Mouse (Mus musculus) brown adipose tissue, adult 24 weeks (tissue): ENCODE measurements at regions not wholly inside any gene's neighbourhood (a gene's known extent, or its start where the extent isn't known, plus 50 kb on each side); places are given as distances from the start of the nearest gene placed in this dataset.

Source experiments
- H3K27ac ChIP-seq: fragments of 200-500 bp; replicated peaks from 2 replicates; pipeline ENCODE4 v1.5.1; 2012; ENCODE audit warnings: low read depth, mild to moderate bottlenecking, low read length
- H3K4me1 ChIP-seq: fragments of 200-500 bp; 2 replicates; pipeline ENCODE4 v1.6.1; 2012; ENCODE audit warnings: low read length, mixed read lengths; ENCODE audit not compliant: control insufficient read depth, insufficient read depth, insufficient read length
- H3K4me3 ChIP-seq: fragments of 200-500 bp; 2 replicates; pipeline ENCODE4 v1.5.1; 2012; ENCODE audit warnings: low read depth, mild to moderate bottlenecking, low read length, moderate library complexity; ENCODE audit not compliant: insufficient read depth

DNA sequence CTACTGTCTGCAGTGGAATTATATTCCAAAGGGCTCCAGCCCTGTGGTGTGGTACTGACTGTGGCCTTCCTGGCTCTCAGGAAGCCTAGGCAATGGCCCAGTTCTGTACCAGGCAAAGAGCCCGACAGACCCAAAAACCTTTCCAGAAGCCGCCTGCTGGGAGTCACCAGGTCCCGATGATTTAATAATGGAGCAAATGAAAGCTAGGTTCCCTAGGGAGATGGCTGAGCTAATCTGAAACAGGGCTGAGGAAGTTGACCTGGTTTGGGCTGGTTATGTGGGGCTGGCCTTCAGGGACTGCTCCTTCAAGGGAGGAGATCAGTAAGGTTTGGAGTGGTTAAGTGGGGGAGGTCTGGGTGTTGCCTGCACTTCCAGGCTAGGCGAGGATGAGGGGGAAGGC lies 298.1 kb downstream of the Matn1 start:
- no peak overlapping the region for H3K4me3 ChIP-seq
- no peaks in the 10 kb centered on the region for H3K4me1 ChIP-seq
- H3K27ac ChIP-seq, result no peak overlapping the region

DNA sequence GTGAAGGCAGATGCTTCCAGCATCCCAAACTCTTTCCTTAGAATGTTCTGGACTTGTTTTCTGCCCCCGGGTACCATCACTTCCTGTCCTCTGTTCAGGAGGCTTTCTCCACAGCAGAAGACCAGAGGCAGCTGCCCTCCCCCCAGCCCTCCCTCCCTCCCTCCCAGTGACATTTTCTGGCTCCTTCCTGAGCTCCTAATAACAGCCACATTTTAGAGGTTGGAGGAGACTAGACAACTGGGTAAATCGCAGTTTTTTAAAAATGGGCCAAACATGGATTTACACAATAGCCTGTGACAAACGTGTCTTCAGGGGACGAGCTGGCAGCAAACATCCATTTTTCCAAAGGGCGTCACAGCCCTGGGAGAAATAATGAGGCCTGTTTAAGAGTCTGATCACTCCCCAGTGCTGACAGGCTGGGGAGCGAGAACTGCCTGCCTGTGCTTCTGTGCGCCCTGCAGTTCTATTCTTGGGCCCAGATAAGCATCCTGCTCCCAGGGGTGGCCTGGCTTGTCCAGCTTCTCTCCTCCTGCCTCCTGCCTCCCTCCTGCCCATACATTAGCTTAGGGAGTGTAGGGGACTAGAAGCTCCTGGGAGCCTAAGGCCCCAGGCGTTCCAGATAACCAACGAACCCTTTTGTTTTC lies 299.7 kb downstream of the Matn1 start:
- Histone ChIP-seq H3K4me3 (no peak overlapping the region), H3K27ac (no peak overlapping the region), H3K4me1 (no peaks in the 10 kb centered on the region)

DNA sequence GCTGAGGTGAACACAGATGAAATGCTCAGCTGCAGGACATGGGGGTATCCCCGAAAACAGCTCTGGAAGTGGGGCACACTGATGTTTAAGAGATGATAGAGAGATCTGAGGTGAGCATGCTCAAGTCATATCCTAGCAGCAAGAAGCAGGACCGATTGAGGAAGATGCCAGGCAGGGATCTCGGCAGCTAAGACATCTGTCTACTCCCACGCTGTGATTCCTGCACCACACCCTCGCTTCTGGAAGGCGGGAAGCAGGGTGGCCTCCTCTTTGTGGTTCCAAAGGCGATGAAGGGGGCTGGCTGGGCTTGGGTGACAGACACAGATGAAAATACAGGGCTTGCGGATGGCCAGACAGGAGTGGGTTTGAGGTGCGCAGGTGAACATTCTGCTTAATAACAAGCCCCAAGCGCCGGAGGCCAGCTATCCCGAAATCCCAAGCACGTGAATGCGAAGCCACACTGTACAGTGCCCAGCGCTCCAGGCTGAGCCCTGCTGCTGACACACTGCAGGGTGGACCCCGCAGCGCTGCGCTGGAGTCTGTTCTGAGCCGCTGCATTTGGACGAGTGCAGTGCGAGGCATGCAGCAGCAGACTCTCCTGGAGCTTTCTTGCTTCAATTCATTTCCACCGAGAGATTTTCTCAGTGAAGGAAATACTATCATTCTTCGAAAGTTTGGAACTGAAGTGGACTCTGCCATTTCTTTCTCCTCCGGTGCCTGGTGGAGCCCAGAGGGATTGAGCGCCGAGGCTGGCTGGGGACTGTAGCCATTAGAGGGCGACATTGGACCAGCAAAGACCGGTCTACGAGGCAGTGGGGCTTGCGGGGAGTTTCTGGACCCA lies 308.6 kb downstream of the Matn1 start:
- H3K27ac ChIP-seq, result no peak overlapping the region
- H3K4me3 ChIP-seq, result no peak overlapping the region
- 0 out of 2 replicates have a peak, but pooled peaks cover 3% of the 10 kb centered on the region for H3K4me1 ChIP-seq

DNA sequence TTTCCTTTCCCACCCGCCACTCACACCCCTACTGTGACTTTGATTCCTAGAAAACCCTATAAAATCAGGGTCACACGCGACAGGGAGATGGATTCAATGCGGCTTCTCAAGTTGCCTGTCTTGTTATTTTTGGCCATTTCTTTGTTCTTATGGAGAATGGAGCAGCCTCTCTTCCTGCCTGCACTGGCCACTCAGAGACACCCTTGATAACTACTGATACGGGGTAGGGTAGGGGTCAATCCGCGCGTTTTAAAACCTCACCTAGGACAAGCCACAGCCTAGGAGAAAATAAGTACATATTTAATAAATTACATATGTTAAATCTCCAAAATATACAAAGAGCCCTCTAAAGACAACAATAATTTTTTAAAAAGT lies 309.2 kb downstream of the Matn1 start:
- H3K4me3 ChIP-seq, result no peak overlapping the region
- H3K27ac ChIP-seq, result no peak overlapping the region
- H3K4me1 ChIP-seq, result 0 out of 2 replicates have a peak, but pooled peaks cover 3% of the 10 kb centered on the region

DNA sequence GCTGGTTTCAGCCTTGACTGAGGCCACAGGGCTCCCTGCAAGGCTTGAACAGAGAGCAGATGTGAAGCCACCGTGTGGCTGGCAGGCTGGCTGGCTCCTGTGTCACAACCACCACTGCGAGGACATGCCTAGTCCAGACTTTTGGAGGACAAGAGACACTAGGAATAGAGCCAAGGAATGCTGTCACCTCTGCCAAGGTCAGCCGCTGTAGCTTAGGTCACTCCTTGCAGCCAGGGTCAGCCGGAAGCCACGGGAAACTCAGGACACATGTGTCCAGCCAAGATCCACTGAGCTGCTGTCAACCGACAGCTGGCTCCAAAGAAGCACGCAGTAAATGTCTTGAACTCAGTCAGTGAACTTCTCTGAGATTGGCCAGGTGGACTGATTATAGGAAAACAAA lies 310.1 kb downstream of the Matn1 start:
- Histone ChIP-seq H3K4me3 (no peak overlapping the region), H3K27ac (no peak overlapping the region), H3K4me1 (0 out of 2 replicates have a peak, but pooled peaks cover 3% of the 10 kb centered on the region)

DNA sequence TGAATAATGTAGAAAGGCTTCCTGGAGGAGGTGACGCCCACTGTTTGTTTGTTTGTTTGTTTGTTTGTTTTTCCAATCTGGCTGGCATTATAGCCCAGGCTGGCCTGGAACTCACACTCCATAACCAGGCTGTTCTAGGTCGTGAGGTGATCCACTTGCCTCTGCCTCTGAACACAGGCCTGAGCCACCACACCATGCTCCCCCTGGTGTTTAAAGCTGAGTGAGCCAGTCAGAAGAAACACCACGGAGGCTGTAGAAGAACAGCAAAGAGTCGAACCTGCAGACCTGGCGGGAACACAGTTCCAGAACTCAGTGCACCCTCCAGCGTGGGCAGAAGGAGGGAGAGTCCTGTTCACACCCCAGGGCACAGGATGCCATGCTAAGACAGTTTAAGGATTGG lies 310.5 kb downstream of the Matn1 start:
- H3K27ac ChIP-seq, result no peak overlapping the region

DNA sequence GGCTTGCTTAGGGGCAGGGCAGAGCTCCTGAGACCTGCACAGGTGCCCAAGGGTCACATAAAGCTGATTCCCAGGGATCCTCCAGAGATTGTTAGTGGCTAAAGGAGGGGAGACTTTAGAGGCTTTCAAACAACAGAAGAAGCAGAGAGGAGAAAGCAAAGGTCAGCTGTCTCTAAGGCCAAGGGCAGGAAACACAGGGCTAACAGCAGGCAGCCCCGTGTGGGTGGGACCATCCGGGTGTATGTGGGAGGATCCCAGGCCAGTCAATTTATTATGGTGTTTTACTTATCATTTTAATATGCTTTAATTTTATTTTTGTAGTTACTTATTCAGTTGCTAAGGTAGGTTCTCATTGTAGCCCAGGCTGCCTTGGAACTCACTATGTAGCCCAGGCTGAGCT lies 317.1 kb downstream of the Matn1 start:
- Histone ChIP-seq H3K27ac (no peak overlapping the region), H3K4me3 (no peak overlapping the region), H3K4me1 (no peaks in the 10 kb centered on the region)

More for the DNA sequence above, 310.5 kb downstream of the Matn1 start:
- no peak overlapping the region for H3K4me3 ChIP-seq
- 0 out of 2 replicates have a peak, but pooled peaks cover 3% of the 10 kb centered on the region for H3K4me1 ChIP-seq

DNA sequence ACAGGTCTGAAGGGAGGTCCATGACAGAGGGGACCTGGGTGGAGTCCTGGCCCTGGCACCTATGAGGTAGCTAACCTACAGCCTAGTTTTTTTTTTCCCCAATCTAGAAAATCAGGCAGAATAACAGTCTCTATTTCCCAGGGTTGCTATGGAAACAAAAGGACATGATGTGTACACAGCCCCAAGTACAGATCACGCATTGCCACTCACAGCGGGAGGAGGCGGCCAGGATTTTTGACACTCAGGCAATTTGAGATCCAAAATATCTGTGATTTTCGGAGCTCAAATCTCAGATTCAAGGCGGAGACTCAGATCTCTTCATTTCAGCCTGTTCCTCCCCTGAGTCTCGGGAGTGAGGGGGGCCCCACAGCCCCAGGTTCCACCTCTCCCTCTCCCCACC lies 318.7 kb downstream of the Matn1 start:
- Histone ChIP-seq H3K4me3 (no peak overlapping the region), H3K27ac (no peak overlapping the region), H3K4me1 (no peaks in the 10 kb centered on the region)

DNA sequence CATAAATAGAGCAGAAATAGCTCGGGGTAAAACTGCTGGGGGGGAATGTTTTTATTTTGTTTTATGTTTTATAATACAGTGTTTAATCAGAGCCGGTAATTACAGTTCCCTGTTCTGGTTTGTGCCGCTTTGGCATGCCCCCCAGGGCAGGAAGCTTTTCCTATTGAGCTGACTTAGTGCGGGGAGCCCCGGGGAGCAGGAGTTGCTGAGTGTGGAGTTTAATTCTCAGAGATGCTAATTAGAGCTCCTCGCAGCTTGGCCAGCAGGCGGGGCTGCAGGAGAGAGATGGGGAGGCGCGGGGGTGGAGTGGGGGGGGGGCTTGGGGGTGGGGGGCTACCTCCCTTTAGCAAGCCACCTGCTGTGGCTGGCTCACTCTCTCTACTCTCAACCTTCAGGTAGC lies 322.6 kb downstream of the Matn1 start:
- Histone ChIP-seq H3K27ac (no peak overlapping the region), H3K4me3 (no peak overlapping the region), H3K4me1 (no peaks in the 10 kb centered on the region)

DNA sequence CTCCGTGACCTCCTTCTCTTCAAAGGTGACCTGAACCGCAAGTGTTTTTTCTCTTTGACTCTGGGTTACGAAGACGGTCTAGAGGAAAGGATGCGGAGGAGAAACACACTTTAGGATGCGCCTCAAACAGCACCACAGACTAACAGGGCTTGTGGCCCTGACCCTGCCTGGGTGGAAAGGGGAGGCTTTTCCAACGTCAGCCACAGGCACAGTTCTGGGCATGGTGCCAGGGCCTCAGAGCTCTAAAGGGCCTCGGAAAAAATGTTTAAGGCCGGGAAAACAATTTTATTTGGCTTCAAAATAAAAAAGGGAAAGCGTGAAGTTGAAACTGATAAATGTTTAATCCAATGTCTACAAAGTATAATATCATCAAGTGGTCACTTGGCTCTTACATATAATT lies 323.6 kb downstream of the Matn1 start:
- no peak overlapping the region for H3K4me3 ChIP-seq
- no peaks in the 10 kb centered on the region for H3K4me1 ChIP-seq
- no peak overlapping the region for H3K27ac ChIP-seq

DNA sequence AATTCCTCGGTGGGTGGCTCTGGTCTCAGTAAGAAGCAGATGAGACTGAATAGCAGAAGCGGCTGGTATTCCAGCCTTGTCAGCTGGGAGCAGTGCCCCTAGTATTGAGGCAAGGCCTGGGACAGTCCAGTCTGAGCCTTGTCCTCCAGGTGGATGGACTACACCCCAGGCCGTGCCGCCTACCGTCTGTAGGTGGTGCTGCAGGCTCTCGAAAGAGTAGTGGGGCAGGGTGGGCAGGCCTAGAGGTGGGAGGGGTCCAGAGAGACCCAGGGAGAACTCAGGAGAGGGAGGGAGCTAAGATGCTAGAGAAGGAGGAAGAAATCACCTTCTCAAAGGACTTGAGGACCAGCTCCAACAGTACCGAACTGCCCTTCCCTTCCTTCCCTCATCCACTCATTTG lies 326.0 kb downstream of the Matn1 start:
- no peak overlapping the region for H3K27ac ChIP-seq
- H3K4me3 ChIP-seq, result no peak overlapping the region
- H3K4me1 ChIP-seq, result no peaks in the 10 kb centered on the region

DNA sequence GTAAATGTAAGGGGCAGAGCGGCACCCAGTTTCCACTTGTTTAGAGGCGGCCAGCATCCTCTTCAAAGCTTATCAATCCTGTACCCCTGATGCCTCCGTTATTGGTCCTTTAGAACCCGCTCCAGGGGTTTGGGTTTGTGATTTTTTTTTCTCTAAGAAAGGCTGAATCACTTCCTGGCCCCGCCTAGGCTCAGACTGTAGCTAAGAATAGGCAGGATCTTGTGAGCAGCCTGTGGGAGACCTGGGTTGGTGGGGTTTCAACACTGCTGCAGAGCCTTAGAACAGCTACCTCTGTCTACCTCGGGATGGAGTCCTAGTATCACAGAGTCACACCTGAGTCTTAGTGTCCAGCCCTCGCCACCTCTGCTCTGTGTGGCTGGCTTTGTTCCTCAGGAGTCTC lies 327.9 kb downstream of the Matn1 start:
- H3K4me3 ChIP-seq, result no peak overlapping the region
- no peak overlapping the region for H3K27ac ChIP-seq
- H3K4me1 ChIP-seq, result no peaks in the 10 kb centered on the region

DNA sequence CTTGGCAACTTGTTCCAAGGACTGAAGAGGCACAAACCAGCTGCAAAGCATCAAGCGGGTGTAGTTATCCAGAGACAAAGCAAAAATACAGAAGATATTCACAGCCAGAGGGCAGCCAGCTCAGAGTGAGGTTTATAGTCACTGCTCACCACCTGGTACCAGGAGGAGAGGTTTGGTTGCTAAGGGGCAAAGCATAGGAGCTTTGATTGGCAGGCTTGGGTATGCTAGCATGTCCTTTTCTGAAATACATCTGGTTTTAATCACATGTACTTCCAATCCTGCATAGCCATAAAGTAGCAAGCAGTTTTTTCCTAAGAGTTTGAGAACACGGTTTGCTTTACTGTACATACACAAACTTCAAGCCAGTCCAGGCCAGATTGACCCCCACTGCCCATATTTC lies 349.4 kb downstream of the Matn1 start:
- no peak overlapping the region for H3K4me3 ChIP-seq
- peaks cover 8% of the 10 kb centered on the region; the same call in 1 of the 2 replicates for H3K4me1 ChIP-seq
- no peak overlapping the region for H3K27ac ChIP-seq

DNA sequence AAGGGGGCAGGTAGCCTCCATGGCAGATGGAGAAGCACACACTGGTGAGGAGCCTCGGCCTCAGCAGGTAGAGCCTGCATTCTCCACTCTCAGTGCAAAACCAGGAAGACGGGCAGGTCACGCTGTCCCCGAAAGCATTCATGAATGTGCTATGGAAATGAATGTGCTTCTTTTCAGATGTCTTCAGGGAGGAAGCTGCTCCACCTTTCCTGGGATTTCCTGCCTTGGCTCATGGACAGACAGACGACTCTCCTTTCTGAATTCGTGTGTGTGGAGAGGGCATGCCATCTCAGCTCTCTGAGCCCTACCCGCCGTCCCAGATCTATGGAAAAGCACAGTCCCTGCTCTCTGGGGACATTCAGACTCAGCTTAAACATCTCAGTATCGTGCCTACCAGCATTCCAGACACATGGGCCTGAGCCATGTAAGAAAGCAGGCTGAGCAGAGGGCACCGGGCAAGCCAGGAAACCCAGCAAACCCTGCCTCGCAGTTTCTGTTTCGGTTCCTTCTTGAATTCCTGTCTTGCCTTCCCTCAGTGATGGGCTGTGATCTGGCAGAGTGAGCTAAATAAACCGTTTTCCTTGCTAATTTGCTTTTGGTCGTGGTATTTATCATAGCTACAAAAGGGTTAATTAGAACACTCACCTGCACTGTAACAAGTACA lies 354.0 kb downstream of the Matn1 start:
- H3K4me1 ChIP-seq, result peaks cover 8% of the 10 kb centered on the region; the same call in 1 of the 2 replicates
- no peak overlapping the region; the same call in 1 of the 2 replicates for H3K4me3 ChIP-seq
- 0 out of 2 replicates have a peak overlapping the region, but pooled peaks have one; percentile 60 for H3K27ac ChIP-seq

DNA sequence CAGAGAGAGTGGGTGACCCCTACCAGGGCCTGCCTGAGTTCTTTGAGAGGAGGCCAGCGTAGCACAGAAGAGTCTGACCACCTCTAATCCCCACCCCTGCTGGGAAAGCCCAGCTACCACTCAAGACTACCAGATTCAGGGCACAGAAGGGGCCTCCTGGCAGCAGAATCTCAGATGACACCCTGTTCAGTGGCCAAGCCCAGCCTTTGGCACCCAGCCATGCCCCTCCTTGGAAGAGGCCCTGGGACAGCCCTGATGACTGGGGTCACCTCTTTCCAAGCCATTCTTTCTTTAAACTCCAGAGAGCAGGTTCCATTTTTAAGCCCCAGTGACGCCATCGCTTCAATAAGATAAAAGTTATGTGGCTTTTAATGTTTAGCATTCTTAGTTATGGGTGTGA lies 359.8 kb downstream of the Matn1 start:
- Histone ChIP-seq H3K4me1 (no peaks in the 10 kb centered on the region), H3K27ac (no peak overlapping the region), H3K4me3 (no peak overlapping the region)
